Mouse (Mus musculus): ENCODE data around the gene Ciao2a. TPM values are rescaled to one million over a fixed set of nuclear protein-coding genes. Genes with fewer than 3 reads are reported as not detected.

Ciao2a gene
- polyA plus RNA-seq, 1 experiment from 2014 or later, result 59.7 TPM

Other genes with a start within 250 kb of the Ciao2a start
- 19.4 and 22.1 TPM in 2 replicates for gene Pclaf, start 236.4 kb upstream of the Ciao2a start, polyA plus RNA-seq (2015; fragmentation: Nextera tagmentation; extraction: Ambion mirVana)
- 31.7 and 33.8 TPM in 2 replicates for gene Trip4, start 217.8 kb upstream of the Ciao2a start, polyA plus RNA-seq (2015; fragmentation: Nextera tagmentation; extraction: Ambion mirVana)
- 23.0 and 25.3 TPM in 2 replicates for gene Csnk1g1, start 217.7 kb upstream of the Ciao2a start, polyA plus RNA-seq (2015; fragmentation: Nextera tagmentation; extraction: Ambion mirVana)
- 308 and 311 TPM in 2 replicates for gene Ppib, start 66.4 kb upstream of the Ciao2a start, polyA plus RNA-seq (2015; fragmentation: Nextera tagmentation; extraction: Ambion mirVana)
- 11.2 and 11.9 TPM in 2 replicates for gene Snx22, start 56.9 kb upstream of the Ciao2a start, polyA plus RNA-seq (2015; fragmentation: Nextera tagmentation; extraction: Ambion mirVana)
- 75.5 and 76.6 TPM in 2 replicates for gene Snx1, start within 50 bp of the Ciao2a start, polyA plus RNA-seq (2015; fragmentation: Nextera tagmentation; extraction: Ambion mirVana)
- 0.82 and 1.4 TPM in 2 replicates for gene Dapk2, start 31.6 kb downstream of the Ciao2a start, polyA plus RNA-seq (2015; fragmentation: Nextera tagmentation; extraction: Ambion mirVana)
- gene Herc1, start 223.8 kb downstream of the Ciao2a start, polyA plus RNA-seq (2015; fragmentation: Nextera tagmentation; extraction: Ambion mirVana), result 50.5 and 55.2 TPM in 2 replicates